Mouse (Mus musculus) frontal cortex, postnatal 25 days (tissue): ENCODE results near the gene Snx19.

Source experiments
- DNase-seq, 2 experiments: peaks; one replicate each; pipeline ENCODE4 v3.0.0; 2022; ENCODE audit warnings: low spot score in 2 of 2

The Snx19 gene

DNA sequence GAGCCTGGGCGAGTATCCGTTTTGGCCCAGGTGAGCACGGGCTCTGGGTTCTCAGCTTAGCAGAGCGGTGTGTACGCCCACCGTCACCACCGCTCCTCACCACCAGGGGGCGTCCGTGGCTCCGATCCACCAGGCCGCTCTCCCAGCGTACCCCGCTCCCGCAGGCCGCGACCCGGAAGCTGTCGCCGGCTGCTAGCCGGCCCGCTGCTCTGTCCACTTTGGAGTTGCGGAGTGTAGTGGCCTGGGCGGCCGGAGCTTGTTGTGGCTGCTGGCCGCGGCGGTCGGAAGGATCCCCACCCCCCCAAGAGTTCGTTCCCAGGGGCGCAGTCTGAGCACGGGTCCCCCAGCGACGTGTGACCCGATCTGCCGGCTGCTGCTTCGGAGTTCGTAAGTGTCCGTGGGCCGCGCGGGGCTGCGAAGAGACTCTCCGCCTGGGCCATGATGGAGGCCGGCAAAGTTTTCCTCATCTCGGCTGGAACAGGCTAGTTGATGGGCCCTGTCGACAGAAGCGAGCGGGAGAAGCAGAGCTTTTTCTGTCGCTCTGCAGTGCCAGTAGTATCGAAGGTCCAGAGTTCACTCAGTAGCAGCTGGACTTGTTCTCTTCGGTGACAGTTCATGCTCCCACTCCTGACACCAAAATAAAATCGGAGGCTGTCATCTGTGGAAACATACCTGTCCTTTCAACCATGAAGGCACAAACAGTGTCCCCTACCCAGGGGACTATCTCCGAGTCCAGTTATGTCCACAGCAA lies at the start of gene Snx19:
Gene Snx19 (plus strand): TSS at position 227 of the 751 bp plus-strand sequence.
- DNase-seq = peak; percentile 90 to 93

DNA sequence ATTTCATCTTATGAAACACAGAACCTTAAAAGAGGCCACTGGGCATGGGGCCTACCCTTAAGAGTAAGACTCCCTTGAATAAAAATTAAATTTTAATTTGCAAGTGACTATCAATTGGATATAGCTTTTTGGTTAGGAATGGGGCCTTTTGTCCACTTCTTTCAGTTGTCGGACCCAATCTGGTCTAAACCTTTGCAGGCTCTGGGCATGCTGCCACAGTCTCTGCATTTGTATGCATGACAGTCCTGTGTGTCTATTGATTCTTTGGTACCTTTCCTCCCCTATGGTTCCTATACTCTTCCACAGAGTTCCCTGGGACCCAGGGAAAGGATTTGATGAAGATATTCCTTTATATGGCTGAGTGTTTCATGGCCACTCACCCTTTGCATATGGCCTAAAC lies 26.1 kb upstream of the Snx19 start:
- DNase-seq = no peak

DNA sequence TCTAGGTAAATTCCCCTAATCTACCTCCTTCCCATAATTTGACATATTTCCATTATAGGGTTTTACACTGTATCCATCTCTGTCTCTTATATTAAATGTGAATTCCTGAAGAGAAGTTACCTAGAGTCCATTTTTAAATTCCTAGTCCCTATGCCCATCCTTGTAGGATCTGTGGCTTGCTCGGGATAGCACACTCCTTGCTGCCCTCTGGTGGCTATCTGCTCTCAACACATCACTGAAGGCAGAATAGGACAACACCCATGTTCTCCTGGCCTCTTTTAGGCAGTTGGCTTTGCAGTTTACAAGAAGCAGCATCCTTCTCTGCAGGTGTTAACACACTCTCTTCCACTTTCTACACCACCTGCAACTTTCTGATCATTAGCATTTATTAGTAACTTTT lies 4.0 kb upstream of the Snx19 start:
- no peak for DNase-seq

DNA sequence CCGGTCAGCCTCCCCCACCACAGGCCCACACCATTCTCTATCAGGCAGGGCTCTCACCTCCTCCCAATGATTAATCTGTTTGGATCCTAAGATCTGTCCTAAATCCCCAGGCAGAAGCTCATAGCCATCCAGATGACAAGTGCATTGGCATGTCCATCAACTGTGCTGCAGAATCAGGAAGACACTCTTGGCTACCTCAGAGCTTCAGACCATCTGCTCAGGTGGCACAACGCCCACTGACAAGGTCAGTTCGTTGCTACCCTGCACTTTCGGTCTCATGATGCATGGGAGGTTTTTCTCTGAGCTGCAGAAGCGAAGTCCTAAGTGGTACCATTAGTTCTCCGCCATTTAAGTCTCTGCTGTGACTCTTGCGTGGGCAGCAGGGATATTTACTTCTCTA lies 1.7 kb upstream of the Snx19 start:
- no peak for DNase-seq

DNA sequence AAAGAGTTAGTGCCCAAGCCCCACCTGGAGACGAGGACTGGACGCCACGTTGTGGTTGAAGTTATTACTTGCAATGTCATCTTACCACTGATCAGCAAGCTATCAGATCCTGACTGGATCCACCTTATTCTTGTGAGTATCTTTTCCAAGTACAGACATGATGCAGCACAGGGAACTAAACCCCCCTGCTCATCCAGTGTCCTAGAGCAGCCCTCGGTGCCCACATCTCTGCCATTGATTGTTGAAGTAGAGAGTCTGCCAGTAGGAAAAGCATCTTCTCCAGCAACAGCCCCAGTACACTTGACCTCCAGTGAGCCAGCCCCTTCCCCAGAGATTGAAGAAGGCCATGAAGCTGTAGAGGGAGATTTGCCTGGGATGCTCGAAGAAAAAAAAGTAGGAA lies 1.3 kb downstream of the Snx19 start:
- DNase-seq = no peak

DNA sequence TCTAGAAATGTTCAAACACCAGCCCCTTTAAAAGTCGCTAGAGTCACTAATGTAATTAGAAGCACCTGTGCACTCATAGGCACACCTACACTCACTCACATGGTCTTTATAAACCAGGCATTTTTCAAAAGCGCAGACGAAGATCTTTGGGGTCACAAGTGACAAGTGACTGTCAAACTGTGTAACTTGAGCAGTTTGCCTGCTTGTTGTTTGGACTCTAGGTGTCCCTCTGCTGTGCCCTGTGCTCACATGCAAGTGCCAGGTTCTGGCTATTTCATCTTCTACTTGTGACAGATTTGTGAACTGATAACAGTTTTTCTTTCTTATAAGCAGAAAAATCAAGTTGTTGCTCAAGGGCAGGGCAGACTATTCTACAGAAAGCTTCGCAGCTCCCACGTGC lies 3.5 kb downstream of the Snx19 start:
- DNase-seq = no peak

DNA sequence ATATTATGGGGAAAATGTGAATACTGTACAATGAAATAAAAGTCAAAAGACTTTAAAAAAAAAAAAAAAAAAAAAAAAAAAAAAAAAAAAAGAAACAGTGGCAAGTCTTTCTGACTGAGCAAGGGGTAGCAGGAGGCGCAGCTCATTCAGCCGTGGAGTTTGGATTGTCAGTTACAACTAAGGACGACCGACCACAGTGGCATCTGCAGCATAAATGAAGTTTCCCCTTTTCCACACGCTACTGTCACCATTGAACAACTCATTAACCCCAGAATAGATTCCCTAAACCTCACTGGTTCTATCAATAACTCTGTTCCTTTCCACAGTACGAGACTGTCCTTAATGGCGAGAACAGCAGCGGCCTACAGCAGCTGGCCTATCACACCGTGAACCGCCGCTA lies 5.0 kb downstream of the Snx19 start:
- no peak for DNase-seq

DNA sequence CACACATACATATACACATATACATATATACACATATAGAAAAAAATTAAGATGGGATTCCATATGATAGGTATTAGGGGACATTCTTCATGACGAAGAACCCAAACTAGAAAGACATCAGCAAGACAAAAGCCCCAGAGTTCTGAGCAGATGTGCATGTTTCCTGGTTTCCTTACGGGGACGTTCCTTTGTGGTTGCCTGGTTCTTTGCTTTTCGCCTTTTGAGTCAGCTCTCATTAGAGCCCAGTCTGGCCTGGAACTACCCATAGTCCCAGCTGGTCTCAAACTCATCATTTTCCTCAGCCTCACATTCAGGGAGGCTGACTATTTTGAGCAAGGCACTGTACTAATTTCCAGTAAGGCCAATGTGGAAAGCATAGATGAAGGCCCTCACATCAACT lies 7.0 kb downstream of the Snx19 start:
- no peak for DNase-seq

DNA sequence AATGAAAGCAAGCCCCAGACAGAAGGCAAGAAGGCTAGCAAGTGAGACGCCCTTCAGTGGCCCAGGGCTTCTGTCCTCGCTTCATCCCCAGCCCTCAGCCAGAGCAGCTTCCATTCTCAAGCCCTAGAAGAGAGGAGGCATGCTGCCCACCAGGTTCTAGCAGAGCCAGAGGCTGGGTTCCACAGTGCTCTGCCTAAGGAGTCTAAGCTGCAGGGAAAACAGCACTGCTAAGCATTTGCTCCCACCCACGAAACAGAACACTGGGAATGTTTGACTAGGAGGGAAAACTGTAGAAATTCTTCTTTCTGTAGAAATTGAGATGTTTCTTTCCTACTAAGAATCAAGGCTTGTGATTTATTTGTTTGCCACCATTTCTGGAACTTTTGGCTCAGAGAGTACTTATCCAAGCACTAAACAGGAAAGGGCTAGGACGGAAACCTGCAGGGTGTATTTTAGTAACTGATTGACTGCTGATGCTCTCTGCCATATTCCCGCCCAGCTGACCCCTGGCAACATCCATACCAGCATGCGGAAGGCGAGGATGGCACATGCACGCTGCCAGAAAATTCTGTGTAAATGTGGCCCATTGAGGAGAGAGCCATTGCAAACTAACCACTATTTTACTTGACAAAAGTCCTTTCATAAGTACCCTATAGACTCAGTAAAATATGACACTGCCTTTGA lies 9.1 kb downstream of the Snx19 start:
- DNase-seq = no peak

DNA sequence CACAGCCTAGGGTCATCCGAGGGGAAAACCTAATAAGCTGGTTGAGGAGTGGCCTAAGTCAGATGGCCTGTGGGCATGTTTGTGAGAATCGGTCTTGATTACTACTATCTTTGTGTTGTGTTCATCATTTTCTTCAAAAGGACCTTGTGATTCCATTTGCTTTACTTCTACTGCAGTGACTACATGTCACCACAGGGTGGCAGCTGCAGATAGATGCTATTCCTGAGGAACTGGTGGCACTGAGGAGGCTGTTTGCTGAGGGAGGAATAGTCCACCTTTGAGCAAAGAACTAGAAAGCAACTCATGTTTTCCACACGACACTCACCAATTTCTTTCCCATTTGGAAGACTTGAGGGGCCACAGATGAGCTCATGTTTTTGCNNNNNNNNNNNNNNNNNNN lies 11.6 kb downstream of the Snx19 start:
- no peak for DNase-seq

DNA sequence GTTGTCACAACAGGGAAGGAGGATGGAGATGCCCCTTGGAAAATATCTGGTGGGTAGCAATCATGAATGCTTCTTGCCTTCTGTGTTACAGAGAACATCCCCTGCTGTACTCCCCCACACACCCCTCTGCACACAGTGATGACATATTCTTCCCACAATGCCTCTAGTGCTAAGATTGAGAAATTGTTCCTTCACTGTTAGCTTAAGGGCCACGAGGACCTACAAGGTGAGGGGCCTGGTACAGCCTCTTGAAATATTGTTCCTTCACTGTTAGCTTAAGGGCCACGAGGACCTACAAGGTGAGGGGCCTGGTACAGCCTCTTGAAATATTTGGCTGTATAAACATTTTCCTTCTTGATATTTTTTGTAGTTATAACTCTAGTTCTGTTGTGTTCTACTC lies 14.9 kb downstream of the Snx19 start:
- no peak for DNase-seq

DNA sequence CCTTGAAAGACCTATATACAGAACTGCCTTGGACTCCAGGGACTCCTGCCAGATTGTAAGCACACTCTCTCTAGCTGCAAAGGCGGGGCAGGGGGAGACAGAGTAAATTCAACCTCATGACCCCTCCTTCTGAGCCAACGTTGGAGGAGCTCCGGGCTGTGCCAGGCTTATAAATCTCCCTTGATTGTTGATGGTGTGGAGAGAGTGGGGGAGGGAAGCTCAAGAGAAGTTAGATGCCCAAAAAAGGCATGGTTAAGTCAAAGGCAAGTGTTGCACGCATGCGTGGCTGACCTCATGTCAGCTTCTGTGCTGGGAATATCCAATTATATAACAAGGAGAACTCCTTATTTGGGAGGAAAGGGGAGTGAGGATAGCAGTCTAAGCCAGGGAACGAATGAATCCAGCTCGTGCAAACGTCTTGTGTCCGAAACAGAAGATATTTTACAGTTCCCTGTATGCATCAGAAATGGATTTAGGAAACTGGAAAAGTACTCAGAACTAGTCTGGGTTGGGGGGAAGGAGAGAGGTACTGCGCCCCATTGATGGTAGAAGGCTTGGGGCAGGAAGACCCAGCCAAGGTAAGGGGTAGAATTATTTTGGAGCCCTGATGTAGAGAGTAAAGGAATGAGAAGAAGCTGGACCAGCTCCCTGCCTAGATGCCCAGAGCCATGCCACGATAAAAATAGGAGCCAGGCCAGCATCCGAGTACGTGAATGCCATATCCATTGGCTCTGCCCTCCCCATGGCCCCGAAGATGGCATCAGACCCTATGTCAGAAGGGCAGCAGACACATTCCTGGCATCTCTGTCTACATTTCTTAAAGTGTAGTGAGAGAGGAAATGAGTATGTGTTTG lies 18.6 kb downstream of the Snx19 start:
- DNase-seq = no peak

DNA sequence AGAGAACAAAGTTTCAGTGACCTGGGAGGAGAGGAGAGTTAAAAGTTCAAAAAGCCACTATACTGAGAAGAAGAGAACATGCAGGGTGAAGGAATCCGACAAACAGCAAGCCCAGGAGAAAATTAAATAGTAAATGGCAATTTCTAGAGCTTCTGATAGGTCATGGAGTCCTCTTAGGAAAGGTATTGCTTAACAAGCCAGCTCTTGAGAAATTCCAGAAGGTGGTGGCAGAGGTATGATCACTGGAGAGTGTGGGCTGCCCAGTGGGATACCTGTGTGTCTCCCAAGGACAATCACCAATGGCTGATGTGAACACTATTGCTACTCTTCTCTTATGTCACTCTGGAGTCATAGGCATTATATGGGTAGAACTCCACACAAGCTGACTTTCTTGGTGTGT lies 19.2 kb downstream of the Snx19 start:
- no peak for DNase-seq

DNA sequence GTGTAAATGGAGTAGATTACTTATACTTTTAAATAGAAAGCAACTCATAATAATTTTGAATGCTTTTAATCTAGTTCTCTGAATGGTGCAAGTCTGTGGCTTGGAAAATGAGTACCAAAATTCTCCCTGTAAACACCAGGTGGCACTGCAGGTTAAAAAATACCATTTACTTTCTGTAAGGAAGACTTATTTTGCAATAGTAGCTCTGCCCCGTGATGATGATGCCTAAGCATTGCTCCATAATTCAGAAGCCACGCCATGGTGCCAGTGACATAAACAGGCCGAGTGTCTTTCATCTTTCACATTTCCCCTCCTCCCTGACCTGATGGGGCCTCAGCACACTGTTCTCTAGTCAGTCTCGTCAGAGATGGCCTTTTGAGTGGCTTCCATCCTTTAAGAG lies 21.6 kb downstream of the Snx19 start:
- no peak for DNase-seq

DNA sequence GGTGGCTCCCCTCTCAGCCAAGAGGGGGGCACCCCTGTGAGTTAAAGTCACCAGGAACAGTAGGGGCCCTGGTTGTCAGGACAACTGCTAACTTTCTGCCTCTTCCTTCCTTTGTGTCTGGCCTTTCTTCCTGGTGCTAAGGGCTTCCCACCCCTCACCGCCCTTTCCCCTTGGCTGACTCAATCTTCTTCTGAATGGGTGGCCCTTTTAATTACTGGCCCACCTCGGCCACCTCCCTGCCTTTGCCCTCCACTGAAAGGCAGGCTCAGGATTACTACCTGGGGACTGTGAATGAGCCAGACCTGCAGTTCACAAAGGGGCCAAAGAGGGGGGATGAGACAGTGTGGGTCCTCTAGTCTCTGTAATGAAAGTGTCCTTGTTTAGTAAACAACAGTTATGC lies 23.0 kb downstream of the Snx19 start:
- no peak for DNase-seq

DNA sequence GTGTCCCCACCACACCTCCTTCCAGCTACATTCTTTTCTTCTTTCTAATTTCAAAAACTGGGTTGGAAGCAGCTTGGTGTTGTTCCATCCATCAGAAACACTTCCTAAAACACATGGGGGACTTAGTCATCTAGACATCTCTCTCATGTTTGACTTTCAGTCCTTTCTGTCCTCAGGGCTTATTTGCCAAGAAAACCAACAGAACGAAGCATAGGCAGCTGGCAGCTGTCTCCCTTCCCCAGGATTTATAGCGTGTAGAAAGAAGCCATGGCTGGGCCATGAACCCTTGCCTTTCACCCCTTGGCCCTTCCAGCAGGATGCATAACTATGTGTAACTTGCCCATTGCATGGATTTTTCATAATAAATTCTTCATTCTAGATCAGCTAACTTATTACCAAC lies 23.9 kb downstream of the Snx19 start:
- DNase-seq = no peak

DNA sequence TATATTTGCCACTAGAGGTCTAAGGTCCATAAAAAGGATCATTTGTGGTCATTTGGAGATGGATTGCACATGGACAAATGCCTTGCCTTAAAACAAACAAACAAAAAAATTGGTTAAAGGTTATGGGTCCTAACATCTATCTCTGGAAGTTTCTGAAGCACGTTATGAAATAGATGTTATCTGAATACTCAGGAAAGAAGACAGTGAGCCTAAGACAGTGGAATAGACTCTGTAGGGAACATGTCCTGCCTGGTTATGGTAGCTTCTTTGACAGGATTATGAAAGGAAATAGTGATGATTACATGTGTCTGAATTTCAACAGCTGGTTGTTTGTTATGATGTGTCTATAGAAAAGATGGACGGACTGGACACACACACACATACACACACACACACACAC lies 27.6 kb downstream of the Snx19 start:
- DNase-seq = no peak

DNA sequence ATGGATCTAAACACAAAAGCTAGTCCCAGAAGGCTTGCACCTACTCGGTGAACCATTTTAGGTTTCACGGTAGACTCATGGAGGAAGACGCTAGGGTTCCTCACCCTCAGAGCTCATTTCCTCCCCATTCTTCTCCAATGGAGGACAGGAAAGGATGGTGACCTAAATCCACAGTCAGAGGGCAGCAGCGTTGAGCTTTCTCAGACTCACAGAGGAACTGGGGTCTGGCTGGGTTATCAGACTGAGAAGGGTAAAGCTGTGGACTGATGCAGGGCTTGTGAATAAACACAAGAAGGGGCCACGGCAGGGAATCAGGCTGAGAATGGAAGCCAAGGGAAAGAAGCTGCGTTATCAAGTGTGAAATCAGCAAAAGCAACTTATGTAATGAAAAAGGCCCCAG lies 29.3 kb downstream of the Snx19 start:
- no peak for DNase-seq

DNA sequence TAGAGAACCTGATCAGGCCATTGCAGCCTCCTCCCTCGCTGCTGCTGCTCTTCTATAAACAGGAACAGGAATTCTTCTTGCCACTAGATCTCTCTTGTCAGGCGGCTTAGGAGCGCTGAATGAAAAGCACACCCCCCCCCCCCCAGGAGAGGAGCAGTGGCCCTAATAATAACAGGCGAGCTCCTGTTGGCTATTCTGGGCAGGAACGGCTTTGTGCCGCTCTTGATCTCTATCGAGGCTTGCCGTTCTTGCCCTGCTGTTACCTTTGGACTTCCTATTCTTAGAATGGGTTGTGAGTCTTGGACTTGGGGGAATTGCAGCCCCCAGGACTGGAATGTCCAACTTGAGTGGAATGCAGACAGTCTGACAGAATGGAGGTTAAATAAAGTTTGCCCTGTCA lies 33.6 kb downstream of the Snx19 start:
- no peak for DNase-seq

DNA sequence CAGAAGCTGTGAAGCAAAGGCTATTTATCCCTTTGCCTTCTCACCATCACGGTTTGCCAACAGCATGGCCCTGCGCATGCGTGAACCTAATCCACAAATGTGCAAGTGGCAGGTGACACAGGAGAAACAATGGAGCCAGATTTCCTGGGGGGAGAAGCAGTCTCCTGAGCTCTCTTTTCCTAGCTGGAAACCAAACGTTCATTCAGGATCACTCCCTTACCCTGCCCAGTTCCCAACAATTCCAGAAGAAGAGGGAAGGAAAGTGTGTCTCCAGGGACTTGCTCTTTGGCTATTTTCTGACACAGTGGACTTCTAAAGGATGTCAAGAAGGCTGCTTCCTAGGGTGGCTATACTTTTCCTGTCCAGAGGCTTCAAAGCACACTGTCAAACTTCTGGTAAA lies 37.8 kb downstream of the Snx19 start:
- no peak for DNase-seq

DNA sequence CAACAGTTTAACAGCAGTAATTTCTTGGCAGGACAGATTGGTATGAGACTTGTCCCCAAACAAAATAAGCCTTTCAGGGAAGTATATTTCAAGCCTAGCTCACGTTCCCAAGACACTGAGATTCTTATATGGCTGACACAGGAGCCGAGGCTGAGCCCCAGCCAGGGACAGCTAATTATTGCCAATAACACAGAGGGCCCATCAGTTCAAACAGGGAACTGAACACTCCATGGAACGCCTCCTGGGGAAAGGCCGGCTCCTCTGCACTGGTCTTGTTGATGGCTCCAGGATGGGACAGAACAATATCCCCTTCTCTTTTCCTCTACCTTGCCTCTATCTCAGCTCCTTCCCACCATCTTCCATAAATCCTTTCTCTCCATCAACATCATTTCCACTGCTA lies 53.1 kb downstream of the Snx19 start:
- no peak for DNase-seq

DNA sequence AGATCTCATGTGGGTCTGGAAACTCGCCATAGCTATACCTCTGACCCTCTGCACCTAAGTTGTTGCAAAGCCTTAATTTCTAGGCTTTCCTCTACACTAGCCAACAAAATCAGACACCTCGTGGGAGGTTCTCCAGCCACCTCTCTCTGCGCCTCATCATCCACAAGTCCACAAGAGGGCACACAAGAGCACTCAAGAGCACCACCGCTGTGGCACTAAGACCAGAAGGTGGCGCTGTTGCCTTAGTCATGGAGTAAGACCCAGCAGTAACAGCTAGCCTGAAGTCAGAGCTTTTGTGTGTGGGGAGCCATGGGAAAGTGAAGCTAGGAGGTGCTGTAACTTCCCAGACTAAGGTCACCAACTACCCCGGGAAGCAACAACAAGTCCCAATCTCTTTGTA lies 53.6 kb downstream of the Snx19 start:
- peak; percentile 92 to 96 for DNase-seq

DNA sequence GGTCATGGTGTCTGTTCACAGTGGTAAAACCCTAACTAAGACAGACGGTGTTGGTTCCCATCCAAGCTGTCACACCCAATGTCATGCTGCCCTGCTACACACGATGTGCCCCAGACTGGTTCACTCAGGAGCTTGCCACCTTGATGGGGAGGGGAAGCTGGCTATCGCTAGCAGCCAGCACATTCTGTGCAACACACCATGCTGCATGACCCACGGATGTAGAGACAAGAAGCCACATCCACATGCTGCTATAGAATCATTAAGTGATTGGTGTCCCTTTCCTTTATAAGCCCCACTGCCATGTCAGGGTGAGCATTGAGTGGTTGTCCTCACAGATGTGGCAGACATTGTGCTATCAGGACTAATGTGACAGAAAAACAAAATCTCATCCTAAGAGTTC lies 55.2 kb downstream of the Snx19 start:
- no peak for DNase-seq
